Mouse (Mus musculus): ENCODE measurements around the gene Olfr508. TPM values are rescaled to one million over a fixed set of nuclear protein-coding genes. Genes with fewer than 3 reads are reported as not detected.
"Not testable (repeated sequence)": the region's sequence is repeated elsewhere in the genome, so short reads cannot be mapped to it uniquely, and the experiment has no call there.

Olfr508 gene
- not detected in 2 replicates for polyA plus RNA-seq (2014; fragmentation: Nextera tagmentation; extraction: Ambion mirVana)

GRCm38 (mm10) chr7:108629694-108630093, at the start of gene Olfr508:
Gene Olfr508, plus strand, starts transcription at chr7:108629994.
- Histone ChIP-seq H3K27ac (ENCODE audit: low read depth, low read length) (no peak within 1 kb of the TSS), H3K9me3 (ENCODE audit: control insufficient read depth, low read length) (no peaks in the 10 kb centered on the region), H3K4me3 (ENCODE audit: low read depth, low read length) (no peak within 1 kb of the TSS), H3K4me2 (replicated peaks; ENCODE audit: low read depth, low read length) (no peak within 1 kb of the TSS), H3K9ac (ENCODE audit: low read depth, low read length) (no peak within 1 kb of the TSS), H3K36me3 (ENCODE audit: control insufficient read depth, insufficient read depth, low read length) (no peaks in the 10 kb centered on the region), H3K4me1 (replicated peaks; ENCODE audit: control insufficient read depth, insufficient read depth, low read length) (no peaks in the 10 kb centered on the region), H3K27me3 (ENCODE audit: control insufficient read depth, insufficient read depth, low read length) (no peaks in the 10 kb centered on the region)
- ATAC-seq (ENCODE audit: low FRiP score): no peak
- DNase-seq (ENCODE audit: low spot score): no peak
- 88% methylated on average over 3 of the region's 3 CpGs for WGBS

- WGBS: 93% methylated on average over 1 of the region's 1 CpGs
- no peak overlapping the region for H3K4me3 ChIP-seq (ENCODE audit: low read depth, low read length)
- no peak overlapping the region for H3K4me2 ChIP-seq (replicated peaks; ENCODE audit: low read depth, low read length)
- H3K27ac ChIP-seq (ENCODE audit: low read depth, low read length): no peak overlapping the region
- no peaks in the 10 kb centered on the region for H3K27me3 ChIP-seq (ENCODE audit: control insufficient read depth, insufficient read depth, low read length)
- ATAC-seq (ENCODE audit: low FRiP score) (no peak), DNase-seq (ENCODE audit: low spot score) (no peak)
- no peaks in the 10 kb centered on the region for H3K9me3 ChIP-seq (ENCODE audit: control insufficient read depth, low read length)
- H3K36me3 ChIP-seq (ENCODE audit: control insufficient read depth, insufficient read depth, low read length): no peaks in the 10 kb centered on the region
- H3K9ac ChIP-seq (ENCODE audit: low read depth, low read length): no peak overlapping the region
- no peaks in the 10 kb centered on the region for H3K4me1 ChIP-seq (replicated peaks; ENCODE audit: control insufficient read depth, insufficient read depth, low read length)
Measured at GRCm38 (mm10) chr7:108589797-108590196, 40.0 kb upstream of the Olfr508 start.

- not testable (repeated sequence) for H3K4me2 ChIP-seq (replicated peaks; ENCODE audit: low read depth, low read length); DNase-seq (ENCODE audit: low spot score); H3K9ac ChIP-seq (ENCODE audit: low read depth, low read length); H3K9me3 ChIP-seq (ENCODE audit: control insufficient read depth, low read length); ATAC-seq (ENCODE audit: low FRiP score); H3K4me1 ChIP-seq (replicated peaks; ENCODE audit: control insufficient read depth, insufficient read depth, low read length); H3K27ac ChIP-seq (ENCODE audit: low read depth, low read length); H3K27me3 ChIP-seq (ENCODE audit: control insufficient read depth, insufficient read depth, low read length); H3K4me3 ChIP-seq (ENCODE audit: low read depth, low read length); H3K36me3 ChIP-seq (ENCODE audit: control insufficient read depth, insufficient read depth, low read length)
- 82% methylated on average over 3 of the region's 3 CpGs for WGBS
Measured at GRCm38 (mm10) chr7:108601916-108602315, 27.9 kb upstream of the Olfr508 start.

GRCm38 (mm10) chr7:108610487-108610886, 19.3 kb upstream of the Olfr508 start, which contains the start of gene Olfr506:
Gene Olfr506, plus strand, starts transcription at chr7:108610787.
- Histone ChIP-seq H3K27me3 (ENCODE audit: control insufficient read depth, insufficient read depth, low read length) (no peaks in the 10 kb centered on the region), H3K4me2 (replicated peaks; ENCODE audit: low read depth, low read length) (no peak within 1 kb of the TSS), H3K36me3 (ENCODE audit: control insufficient read depth, insufficient read depth, low read length) (no peaks in the 10 kb centered on the region), H3K4me3 (ENCODE audit: low read depth, low read length) (no peak within 1 kb of the TSS), H3K9me3 (ENCODE audit: control insufficient read depth, low read length) (no peaks in the 10 kb centered on the region), H3K9ac (ENCODE audit: low read depth, low read length) (no peak within 1 kb of the TSS), H3K27ac (ENCODE audit: low read depth, low read length) (no peak within 1 kb of the TSS), H3K4me1 (replicated peaks; ENCODE audit: control insufficient read depth, insufficient read depth, low read length) (no peaks in the 10 kb centered on the region)
- no peak for ATAC-seq (ENCODE audit: low FRiP score)
- no peak for DNase-seq (ENCODE audit: low spot score)

GRCm38 (mm10) chr7:108614110-108614509, 15.7 kb upstream of the Olfr508 start:
- H3K4me2 ChIP-seq (replicated peaks; ENCODE audit: low read depth, low read length): no peak overlapping the region

GRCm38 (mm10) chr7:108616781-108617180, 13.0 kb upstream of the Olfr508 start:
- 59% methylated on average over 3 of the region's 3 CpGs for WGBS
- not testable (repeated sequence) for H3K9ac ChIP-seq (ENCODE audit: low read depth, low read length); ATAC-seq (ENCODE audit: low FRiP score); H3K27ac ChIP-seq (ENCODE audit: low read depth, low read length); H3K4me1 ChIP-seq (replicated peaks; ENCODE audit: control insufficient read depth, insufficient read depth, low read length); H3K27me3 ChIP-seq (ENCODE audit: control insufficient read depth, insufficient read depth, low read length); H3K4me3 ChIP-seq (ENCODE audit: low read depth, low read length); DNase-seq (ENCODE audit: low spot score); H3K36me3 ChIP-seq (ENCODE audit: control insufficient read depth, insufficient read depth, low read length); H3K9me3 ChIP-seq (ENCODE audit: control insufficient read depth, low read length); H3K4me2 ChIP-seq (replicated peaks; ENCODE audit: low read depth, low read length)

More at GRCm38 (mm10) chr7:108614110-108614509, 15.7 kb upstream of the Olfr508 start:
- ATAC-seq (ENCODE audit: low FRiP score) (no peak), DNase-seq (ENCODE audit: low spot score) (no peak)
- no peaks in the 10 kb centered on the region for H3K27me3 ChIP-seq (ENCODE audit: control insufficient read depth, insufficient read depth, low read length)
- H3K27ac ChIP-seq (ENCODE audit: low read depth, low read length): no peak overlapping the region
- WGBS: 94% methylated on average over 2 of the region's 2 CpGs
- no peaks in the 10 kb centered on the region for H3K9me3 ChIP-seq (ENCODE audit: control insufficient read depth, low read length)
- no peak overlapping the region for H3K9ac ChIP-seq (ENCODE audit: low read depth, low read length)
- no peaks in the 10 kb centered on the region for H3K36me3 ChIP-seq (ENCODE audit: control insufficient read depth, insufficient read depth, low read length)
- H3K4me3 ChIP-seq (ENCODE audit: low read depth, low read length): no peak overlapping the region
- no peaks in the 10 kb centered on the region for H3K4me1 ChIP-seq (replicated peaks; ENCODE audit: control insufficient read depth, insufficient read depth, low read length)

- no peak for ATAC-seq (ENCODE audit: low FRiP score)
- Histone ChIP-seq H3K27ac (ENCODE audit: low read depth, low read length) (no peak within 1 kb of the TSS), H3K36me3 (ENCODE audit: control insufficient read depth, insufficient read depth, low read length) (no peaks in the 10 kb centered on the region)
Measured at GRCm38 (mm10) chr7:108621514-108621913, 8.3 kb upstream of the Olfr508 start, which contains the start of gene Olfr507. Gene Olfr507, plus strand, starts transcription at chr7:108621814.

GRCm38 (mm10) chr7:108651806-108652205, 22.0 kb downstream of the Olfr508 start, which contains the start of gene Olfr509:
Gene Olfr509, minus strand, starts transcription at chr7:108651906.
- DNase-seq (ENCODE audit: low spot score) (no peak), ATAC-seq (ENCODE audit: low FRiP score) (no peak)
- Histone ChIP-seq H3K36me3 (ENCODE audit: control insufficient read depth, insufficient read depth, low read length) (no peaks in the 10 kb centered on the region), H3K4me3 (ENCODE audit: low read depth, low read length) (no peak within 1 kb of the TSS), H3K4me1 (replicated peaks; ENCODE audit: control insufficient read depth, insufficient read depth, low read length) (no peaks in the 10 kb centered on the region), H3K27me3 (ENCODE audit: control insufficient read depth, insufficient read depth, low read length) (no peaks in the 10 kb centered on the region), H3K9me3 (ENCODE audit: control insufficient read depth, low read length) (no peaks in the 10 kb centered on the region), H3K9ac (ENCODE audit: low read depth, low read length) (no peak within 1 kb of the TSS), H3K4me2 (replicated peaks; ENCODE audit: low read depth, low read length) (no peak within 1 kb of the TSS), H3K27ac (ENCODE audit: low read depth, low read length) (no peak within 1 kb of the TSS)

More at GRCm38 (mm10) chr7:108621514-108621913, 8.3 kb upstream of the Olfr508 start, which contains the start of gene Olfr507:
- no peaks in the 10 kb centered on the region for H3K27me3 ChIP-seq (ENCODE audit: control insufficient read depth, insufficient read depth, low read length)
- no peaks in the 10 kb centered on the region for H3K9me3 ChIP-seq (ENCODE audit: control insufficient read depth, low read length)
- 87% methylated on average over 2 of the region's 2 CpGs for WGBS
- H3K9ac ChIP-seq (ENCODE audit: low read depth, low read length): no peak within 1 kb of the TSS
- no peak within 1 kb of the TSS for H3K4me2 ChIP-seq (replicated peaks; ENCODE audit: low read depth, low read length)
- no peak within 1 kb of the TSS for H3K4me3 ChIP-seq (ENCODE audit: low read depth, low read length)
- DNase-seq (ENCODE audit: low spot score): no peak
- H3K4me1 ChIP-seq (replicated peaks; ENCODE audit: control insufficient read depth, insufficient read depth, low read length): no peaks in the 10 kb centered on the region

- ATAC-seq (ENCODE audit: low FRiP score) (no peak), DNase-seq (ENCODE audit: low spot score) (no peak)
- Histone ChIP-seq H3K4me1 (replicated peaks; ENCODE audit: control insufficient read depth, insufficient read depth, low read length) (no peaks in the 10 kb centered on the region), H3K9me3 (ENCODE audit: control insufficient read depth, low read length) (no peaks in the 10 kb centered on the region), H3K4me2 (replicated peaks; ENCODE audit: low read depth, low read length) (no peak overlapping the region), H3K36me3 (ENCODE audit: control insufficient read depth, insufficient read depth, low read length) (no peaks in the 10 kb centered on the region), H3K27ac (ENCODE audit: low read depth, low read length) (no peak overlapping the region), H3K4me3 (ENCODE audit: low read depth, low read length) (no peak overlapping the region), H3K9ac (ENCODE audit: low read depth, low read length) (no peak overlapping the region), H3K27me3 (ENCODE audit: control insufficient read depth, insufficient read depth, low read length) (no peaks in the 10 kb centered on the region)
- WGBS: 87% methylated on average over 3 of the region's 3 CpGs
Measured at GRCm38 (mm10) chr7:108662419-108662818, 32.6 kb downstream of the Olfr508 start.
